Mouse (Mus musculus) C2C12 (cell line): ENCODE results near the gene Phgr1.

Experiments
- CEBPB ChIP-seq: IDR thresholded peaks from one replicate; pipeline ENCODE4 v1.6.1; 2011; ENCODE audit warnings: low read depth, mild to moderate bottlenecking, control low read depth, moderate library complexity
- CTCF ChIP-seq: IDR thresholded peaks from one replicate; pipeline ENCODE4 v1.5.1; 2011; ENCODE audit not compliant: control insufficient read depth, insufficient read depth, insufficient read length
- FOSL1 ChIP-seq: IDR thresholded peaks from one replicate; pipeline ENCODE4 v1.8.0; 2011; ENCODE audit warnings: mild to moderate bottlenecking, low read length; ENCODE audit not compliant: poor library complexity, insufficient read depth, severe bottlenecking
- MAX ChIP-seq: IDR thresholded peaks from one replicate; pipeline ENCODE4 v1.6.1; 2011; ENCODE audit warnings: mild to moderate bottlenecking, control low read depth
- MYOD1 ChIP-seq: IDR thresholded peaks from one replicate; pipeline ENCODE4 v1.6.1; 2011; ENCODE audit warnings: low read depth; ENCODE audit not compliant: control insufficient read depth, insufficient read length
- MYOG ChIP-seq: IDR thresholded peaks from one replicate; pipeline ENCODE4 v1.6.1; 2011; ENCODE audit not compliant: control insufficient read depth, insufficient read length; ENCODE audit errors: extremely low read depth
- USF1 ChIP-seq: IDR thresholded peaks from one replicate; pipeline ENCODE4 v1.6.1; 2011; ENCODE audit warnings: low read depth, mild to moderate bottlenecking, control low read depth, moderate library complexity

DNA sequence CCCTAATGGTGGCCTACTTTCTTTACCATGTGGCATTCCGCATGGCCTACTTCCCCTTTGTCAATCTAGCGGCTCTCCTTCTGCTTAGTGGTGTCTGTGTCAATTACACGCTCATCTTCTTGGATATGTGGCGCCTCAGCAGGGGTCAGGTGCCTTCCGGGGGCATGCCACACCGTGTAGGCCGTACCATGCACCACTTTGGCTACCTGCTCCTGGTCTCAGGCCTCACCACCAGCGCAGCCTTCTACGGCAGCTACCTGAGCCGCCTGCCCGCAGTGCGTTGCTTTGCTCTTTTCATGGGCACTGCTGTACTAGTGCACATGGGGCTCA lies 17.6 kb downstream of the Phgr1 start:
- TF ChIP-seq CTCF = no peak
- TF ChIP-seq MAX = no peak
- TF ChIP-seq MYOG = no peak
- no peak for TF ChIP-seq MYOD1
- TF ChIP-seq USF1 = no peak
- TF ChIP-seq FOSL1 = no peak
- no peak for TF ChIP-seq CEBPB
